Mouse (Mus musculus) telencephalon, adult 2 months (tissue): ENCODE measurements around the gene Prkcq.
A peak's percentile ranks its signal among the peaks of the same experiment; 100 is the strongest.

Experiments used
- DNase-seq: peaks from one replicate; pipeline ENCODE4 v3.0.0-alpha.2; 2011; ENCODE audit warnings: low read depth, low spot score

Gene Prkcq

GRCm38 (mm10) chr2:11171754-11172501 lies at the start of gene Prkcq:
Prkcq (plus strand) TSS chr2:11172108.
- no peak for DNase-seq

GRCm38 (mm10) chr2:11130881-11131280 lies 41.0 kb upstream of the Prkcq start:
- DNase-seq = no peak

- DNase-seq = no peak
Measured at GRCm38 (mm10) chr2:11135718-11136117, 36.2 kb upstream of the Prkcq start.

- DNase-seq = no peak
Measured at GRCm38 (mm10) chr2:11138076-11138475, 33.8 kb upstream of the Prkcq start.

GRCm38 (mm10) chr2:11139518-11140152 lies 32.3 kb upstream of the Prkcq start:
- no peak for DNase-seq

- no peak for DNase-seq
Measured at GRCm38 (mm10) chr2:11140385-11140784, 31.5 kb upstream of the Prkcq start.

- DNase-seq = no peak
Measured at GRCm38 (mm10) chr2:11149091-11149490, 22.8 kb upstream of the Prkcq start.

- DNase-seq = no peak
Measured at GRCm38 (mm10) chr2:11150975-11151374, 20.9 kb upstream of the Prkcq start.

GRCm38 (mm10) chr2:11151655-11152323 lies 20.1 kb upstream of the Prkcq start:
- DNase-seq = no peak

- DNase-seq = no peak
Measured at GRCm38 (mm10) chr2:11159641-11160040, 12.3 kb upstream of the Prkcq start.

GRCm38 (mm10) chr2:11160696-11161095 lies 11.2 kb upstream of the Prkcq start:
- DNase-seq = no peak

- DNase-seq = no peak
Measured at GRCm38 (mm10) chr2:11161336-11161735, 10.6 kb upstream of the Prkcq start.

GRCm38 (mm10) chr2:11162701-11163100 lies 9.2 kb upstream of the Prkcq start:
- no peak for DNase-seq

GRCm38 (mm10) chr2:11164170-11164569 lies 7.7 kb upstream of the Prkcq start:
- DNase-seq = no peak

- no peak for DNase-seq
Measured at GRCm38 (mm10) chr2:11169721-11170335, 2.1 kb upstream of the Prkcq start.

GRCm38 (mm10) chr2:11172831-11173414 lies 1.0 kb downstream of the Prkcq start:
- peak; percentile 36 for DNase-seq

- DNase-seq = no peak
Measured at GRCm38 (mm10) chr2:11173521-11173920, 1.6 kb downstream of the Prkcq start.

GRCm38 (mm10) chr2:11174101-11174500 lies 2.2 kb downstream of the Prkcq start:
- no peak for DNase-seq

GRCm38 (mm10) chr2:11177880-11178279 lies 6.0 kb downstream of the Prkcq start:
- no peak for DNase-seq

GRCm38 (mm10) chr2:11181510-11181909 lies 9.6 kb downstream of the Prkcq start:
- DNase-seq = no peak

- DNase-seq = no peak
Measured at GRCm38 (mm10) chr2:11182096-11182495, 10.2 kb downstream of the Prkcq start.

GRCm38 (mm10) chr2:11183991-11184390 lies 12.1 kb downstream of the Prkcq start:
- DNase-seq = no peak
